Mouse (Mus musculus) megakaryocyte-erythroid progenitor cell, adult 5-6 weeks (primary cell): ENCODE measurements around the gene Ndufb4. TPM values are rescaled to one million over a fixed set of nuclear protein-coding genes. Genes with fewer than 3 reads are reported as not detected.

Experiments used
- ATAC-seq: replicated peaks from 2 replicates; pipeline ENCODE4 v1.8.0; 2016; ENCODE audit warnings: mild to moderate bottlenecking, inconsistent platforms; ENCODE audit not compliant: severe bottlenecking, poor library complexity, low FRiP score, low TSS enrichment
- total RNA-seq, 2 experiments: library from RNA; stranded (forward) in 1 of 2; stranded (reverse) in 1 of 2; fragments of 200-1000, 215-1000 nt in 1 of 2; fragments of >200 nt in 1 of 2; fragmentation: Nextera tagmentation in 1 of 2; gene quantifications; 2 replicates each; pipeline ENCODE4 v1.2.3; 2014 to 2017

Gene Ndufb4
- total RNA-seq, 2 experiments from 2014 or later, result 30.6 to 48.1 TPM

- 0 out of 2 replicates have a peak, but pooled peaks have one; percentile 51 for ATAC-seq
Observed at GRCm38 (mm10) chr16:37682309-37682975, 28.2 kb upstream of the Ndufb4 start.

GRCm38 (mm10) chr16:37680831-37681230 lies 26.6 kb upstream of the Ndufb4 start:
- ATAC-seq, result no peak

- no peak for ATAC-seq
Observed at GRCm38 (mm10) chr16:37680216-37680615, 26.0 kb upstream of the Ndufb4 start.

- ATAC-seq, result no peak
Observed at GRCm38 (mm10) chr16:37677586-37677985, 23.3 kb upstream of the Ndufb4 start.

GRCm38 (mm10) chr16:37676677-37677072 lies 22.4 kb upstream of the Ndufb4 start:
- no peak for ATAC-seq

GRCm38 (mm10) chr16:37676024-37676676 lies 21.9 kb upstream of the Ndufb4 start:
- no peak for ATAC-seq

- no peak for ATAC-seq
Observed at GRCm38 (mm10) chr16:37675326-37675725, 21.1 kb upstream of the Ndufb4 start.

- ATAC-seq, result no peak
Observed at GRCm38 (mm10) chr16:37670666-37671283, 16.5 kb upstream of the Ndufb4 start.

GRCm38 (mm10) chr16:37665394-37665935 lies 11.2 kb upstream of the Ndufb4 start:
- no peak for ATAC-seq

- no peak for ATAC-seq
Observed at GRCm38 (mm10) chr16:37663643-37664459, 9.6 kb upstream of the Ndufb4 start.

GRCm38 (mm10) chr16:37656796-37657195 lies 2.5 kb upstream of the Ndufb4 start:
- no peak for ATAC-seq

- ATAC-seq, result no peak
Observed at GRCm38 (mm10) chr16:37655756-37656347, 1.6 kb upstream of the Ndufb4 start.

- ATAC-seq, result no peak
Observed at GRCm38 (mm10) chr16:37654831-37655455, 690 bp upstream of the Ndufb4 start.

GRCm38 (mm10) chr16:37653058-37653457 lies 1.2 kb downstream of the Ndufb4 start:
- no peak for ATAC-seq

GRCm38 (mm10) chr16:37652654-37653053 lies 1.6 kb downstream of the Ndufb4 start:
- no peak for ATAC-seq

- no peak for ATAC-seq
Observed at GRCm38 (mm10) chr16:37651467-37651866, 2.8 kb downstream of the Ndufb4 start.

- no peak for ATAC-seq
Observed at GRCm38 (mm10) chr16:37649068-37649467, 5.2 kb downstream of the Ndufb4 start.

GRCm38 (mm10) chr16:37647936-37648335 lies 6.3 kb downstream of the Ndufb4 start:
- ATAC-seq, result no peak

GRCm38 (mm10) chr16:37647067-37647466 lies 7.2 kb downstream of the Ndufb4 start:
- ATAC-seq, result no peak
